Mouse (Mus musculus): ENCODE measurements around the gene C730034F03Rik.
A peak's percentile ranks its signal among the peaks of the same experiment; 100 is the strongest.

The C730034F03Rik gene

GRCm38 (mm10) chr15:89404831-89405623 lies 24.4 kb upstream of the C730034F03Rik start:
- peaks cover 28% of the 10 kb centered on the region for H3K9me3 ChIP-seq (ENCODE audit: low read length)
- no peak for TF ChIP-seq CTCF (conservative IDR thresholded peaks at IDR 0.05; ENCODE audit: low read length)
- no peak for TF ChIP-seq NANOG (IDR thresholded peaks at IDR 0.05; ENCODE audit: borderline replicate concordance, low read length)
- no peak for TF ChIP-seq POU5F1 (IDR thresholded peaks at IDR 0.05; ENCODE audit: borderline replicate concordance, low read length)
- no peak overlapping the region for H3K4me3 ChIP-seq (replicated peaks; ENCODE audit: low read length)
- peaks cover 18% of the 10 kb centered on the region for H3K27me3 ChIP-seq (ENCODE audit: insufficient read depth, low read length)
- H3K4me1 ChIP-seq (replicated peaks; ENCODE audit: low read depth, low read length) = peaks cover 29% of the 10 kb centered on the region
- H3K36me3 ChIP-seq (ENCODE audit: insufficient read depth, low read length) = no peaks in the 10 kb centered on the region

- TF ChIP-seq POU5F1 (IDR thresholded peaks at IDR 0.05; ENCODE audit: borderline replicate concordance, low read length) (no peak), NANOG (IDR thresholded peaks at IDR 0.05; ENCODE audit: borderline replicate concordance, low read length) (no peak), CTCF (conservative IDR thresholded peaks at IDR 0.05; ENCODE audit: low read length) (no peak)
- peaks cover 24% of the 10 kb centered on the region for H3K27me3 ChIP-seq (ENCODE audit: insufficient read depth, low read length)
- H3K9me3 ChIP-seq (ENCODE audit: low read length) = peaks cover 28% of the 10 kb centered on the region
Measured at GRCm38 (mm10) chr15:89406691-89407090, 22.7 kb upstream of the C730034F03Rik start.

DNA sequence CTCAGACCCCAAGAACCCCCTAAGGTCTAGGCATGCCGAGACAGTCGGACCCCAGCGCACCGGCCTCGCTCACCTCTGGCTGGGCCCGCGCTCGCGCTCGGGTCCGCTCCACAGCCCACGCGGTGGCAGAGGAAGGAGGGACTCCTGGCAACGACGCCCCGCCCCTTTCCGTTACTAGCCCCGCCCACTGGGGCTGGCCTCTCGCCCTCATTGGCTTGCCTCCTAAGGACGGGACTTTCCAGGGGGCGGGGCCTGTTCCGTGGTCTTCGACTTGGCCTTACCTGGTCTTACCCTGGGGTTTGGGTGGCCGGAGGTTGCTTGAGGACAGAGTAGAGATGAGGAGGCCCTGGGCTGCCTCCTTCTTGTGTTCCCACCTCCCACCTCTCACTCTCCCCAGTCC lies 19.3 kb upstream of the C730034F03Rik start, which contains the start of gene Syce3:
Gene Syce3, minus strand, starts transcription at position 386 of the 400 bp plus-strand sequence.
- H3K36me3 ChIP-seq (ENCODE audit: insufficient read depth, low read length) = no peaks in the 10 kb centered on the region
- H3K4me3 ChIP-seq (replicated peaks; ENCODE audit: low read length) = peak within 1 kb of the TSS; percentile 29; the same call in 1 of the 2 replicates
- H3K9me3 ChIP-seq (ENCODE audit: low read length) = peaks cover 28% of the 10 kb centered on the region
- H3K4me1 ChIP-seq (replicated peaks; ENCODE audit: low read depth, low read length) = peaks cover 16% of the 10 kb centered on the region
- peaks cover 24% of the 10 kb centered on the region for H3K27me3 ChIP-seq (ENCODE audit: insufficient read depth, low read length)
- no peak for TF ChIP-seq POU5F1 (IDR thresholded peaks at IDR 0.05; ENCODE audit: borderline replicate concordance, low read length)
- no peak for TF ChIP-seq CTCF (conservative IDR thresholded peaks at IDR 0.05; ENCODE audit: low read length)
- no peak for TF ChIP-seq NANOG (IDR thresholded peaks at IDR 0.05; ENCODE audit: borderline replicate concordance, low read length)

More at GRCm38 (mm10) chr15:89406691-89407090, 22.7 kb upstream of the C730034F03Rik start:
- H3K4me3 ChIP-seq (replicated peaks; ENCODE audit: low read length) = no peak overlapping the region
- H3K4me1 ChIP-seq (replicated peaks; ENCODE audit: low read depth, low read length) = peaks cover 20% of the 10 kb centered on the region
- no peaks in the 10 kb centered on the region for H3K36me3 ChIP-seq (ENCODE audit: insufficient read depth, low read length)

GRCm38 (mm10) chr15:89415282-89415681 lies 14.1 kb upstream of the C730034F03Rik start:
- Histone ChIP-seq H3K4me1 (replicated peaks; ENCODE audit: low read depth, low read length) (peaks cover 32% of the 10 kb centered on the region), H3K36me3 (ENCODE audit: insufficient read depth, low read length) (no peaks in the 10 kb centered on the region), H3K9me3 (ENCODE audit: low read length) (no peaks in the 10 kb centered on the region), H3K4me3 (replicated peaks; ENCODE audit: low read length) (no peak overlapping the region), H3K27me3 (ENCODE audit: insufficient read depth, low read length) (peaks cover 10% of the 10 kb centered on the region)
- TF ChIP-seq NANOG (IDR thresholded peaks at IDR 0.05; ENCODE audit: borderline replicate concordance, low read length) (no peak), CTCF (conservative IDR thresholded peaks at IDR 0.05; ENCODE audit: low read length) (no peak), POU5F1 (IDR thresholded peaks at IDR 0.05; ENCODE audit: borderline replicate concordance, low read length) (no peak)

DNA sequence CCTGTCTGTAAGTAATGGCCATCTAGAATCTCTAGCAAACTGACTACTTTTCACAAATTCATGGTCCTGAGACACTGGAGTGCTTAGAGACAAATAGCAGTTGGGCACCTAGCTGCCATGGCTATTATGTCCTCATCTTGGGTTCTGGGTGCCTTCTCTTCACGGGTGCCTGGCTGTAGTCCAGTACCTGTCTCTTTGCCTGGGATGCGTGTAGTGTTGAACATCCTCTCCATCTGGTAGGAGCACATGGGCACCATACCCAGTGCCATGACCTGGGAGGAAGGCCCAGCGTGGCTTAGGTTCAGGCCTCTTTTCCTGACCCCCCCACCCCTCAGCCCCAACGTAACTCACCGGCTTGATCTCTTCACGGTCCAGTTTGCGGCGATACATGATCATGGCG lies 7.5 kb upstream of the C730034F03Rik start:
- Histone ChIP-seq H3K36me3 (ENCODE audit: insufficient read depth, low read length) (peaks cover 9% of the 10 kb centered on the region), H3K4me3 (replicated peaks; ENCODE audit: low read length) (no peak overlapping the region), H3K4me1 (replicated peaks; ENCODE audit: low read depth, low read length) (peaks cover 45% of the 10 kb centered on the region), H3K27me3 (ENCODE audit: insufficient read depth, low read length) (peaks cover 19% of the 10 kb centered on the region), H3K9me3 (ENCODE audit: low read length) (no peaks in the 10 kb centered on the region)
- no peak for TF ChIP-seq NANOG (IDR thresholded peaks at IDR 0.05; ENCODE audit: borderline replicate concordance, low read length)
- TF ChIP-seq CTCF (conservative IDR thresholded peaks at IDR 0.05; ENCODE audit: low read length) = no peak
- TF ChIP-seq POU5F1 (IDR thresholded peaks at IDR 0.05; ENCODE audit: borderline replicate concordance, low read length) = no peak

DNA sequence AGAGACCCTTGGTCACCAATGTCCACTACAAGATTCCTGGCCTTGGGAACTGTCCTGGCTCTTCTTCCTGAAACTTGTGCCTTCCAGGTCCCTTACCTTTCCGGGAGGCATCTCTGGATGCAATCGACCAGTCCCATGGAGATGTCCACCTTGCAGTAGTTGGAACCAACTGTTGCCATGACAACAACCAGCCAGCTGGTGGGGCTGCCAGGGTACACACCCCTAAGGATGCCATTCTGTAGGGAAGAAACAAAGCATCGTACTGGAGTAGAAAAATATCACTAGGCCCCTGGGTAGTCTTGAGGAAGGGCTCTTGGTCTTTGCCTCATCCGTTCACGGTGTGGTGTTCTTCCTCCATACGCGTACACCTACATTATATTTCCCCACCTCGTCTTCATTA lies 4.8 kb upstream of the C730034F03Rik start:
- Histone ChIP-seq H3K27me3 (ENCODE audit: insufficient read depth, low read length) (peaks cover 18% of the 10 kb centered on the region; the same call in 1 of the 2 replicates), H3K36me3 (ENCODE audit: insufficient read depth, low read length) (peaks cover 22% of the 10 kb centered on the region), H3K4me3 (replicated peaks; ENCODE audit: low read length) (peak overlapping the region; percentile 37; the same call in 1 of the 2 replicates), H3K4me1 (replicated peaks; ENCODE audit: low read depth, low read length) (peaks cover 44% of the 10 kb centered on the region), H3K9me3 (ENCODE audit: low read length) (no peaks in the 10 kb centered on the region)
- TF ChIP-seq POU5F1 (IDR thresholded peaks at IDR 0.05; ENCODE audit: borderline replicate concordance, low read length) (no peak), NANOG (IDR thresholded peaks at IDR 0.05; ENCODE audit: borderline replicate concordance, low read length) (no peak), CTCF (conservative IDR thresholded peaks at IDR 0.05; ENCODE audit: low read length) (no peak)

GRCm38 (mm10) chr15:89425711-89426121 lies 3.7 kb upstream of the C730034F03Rik start, which contains the start of gene Cpt1b:
Gene Cpt1b (minus strand): TSS chr15:89425863.
- Histone ChIP-seq H3K27me3 (ENCODE audit: insufficient read depth, low read length) (peaks cover 18% of the 10 kb centered on the region; the same call in 1 of the 2 replicates), H3K4me1 (replicated peaks; ENCODE audit: low read depth, low read length) (peaks cover 47% of the 10 kb centered on the region), H3K4me3 (replicated peaks; ENCODE audit: low read length) (peak within 1 kb of the TSS; percentile 69), H3K36me3 (ENCODE audit: insufficient read depth, low read length) (peaks cover 22% of the 10 kb centered on the region), H3K9me3 (ENCODE audit: low read length) (no peaks in the 10 kb centered on the region)
- TF ChIP-seq POU5F1 (IDR thresholded peaks at IDR 0.05; ENCODE audit: borderline replicate concordance, low read length) (no peak), CTCF (conservative IDR thresholded peaks at IDR 0.05; ENCODE audit: low read length) (no peak), NANOG (IDR thresholded peaks at IDR 0.05; ENCODE audit: borderline replicate concordance, low read length) (no peak)

DNA sequence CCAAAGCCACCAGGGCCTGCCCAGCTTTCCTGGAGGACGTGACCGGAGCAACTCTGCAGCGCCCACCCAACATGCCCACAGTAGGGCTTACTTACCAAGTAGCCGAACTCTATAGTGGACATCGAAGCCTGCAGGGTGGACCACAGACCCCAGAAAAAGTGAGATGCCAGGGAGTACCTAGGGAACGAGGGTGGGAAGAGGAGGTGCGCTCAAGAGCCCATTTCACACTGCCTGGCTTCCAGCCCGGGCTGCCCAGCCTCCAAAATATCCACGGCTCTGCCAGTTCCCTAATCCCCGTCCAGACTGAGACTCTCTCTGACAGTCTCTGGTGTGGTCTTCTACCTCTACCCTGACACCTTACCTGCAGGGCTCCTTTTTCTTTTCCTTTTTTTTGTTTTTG lies 2.7 kb upstream of the C730034F03Rik start:
- H3K4me3 ChIP-seq (replicated peaks; ENCODE audit: low read length) = peak overlapping the region; percentile 17; the same call in 1 of the 2 replicates
- H3K9me3 ChIP-seq (ENCODE audit: low read length) = no peaks in the 10 kb centered on the region
- H3K4me1 ChIP-seq (replicated peaks; ENCODE audit: low read depth, low read length) = peaks cover 52% of the 10 kb centered on the region
- TF ChIP-seq POU5F1 (IDR thresholded peaks at IDR 0.05; ENCODE audit: borderline replicate concordance, low read length) = no peak
- TF ChIP-seq CTCF (conservative IDR thresholded peaks at IDR 0.05; ENCODE audit: low read length) = no peak
- no peak for TF ChIP-seq NANOG (IDR thresholded peaks at IDR 0.05; ENCODE audit: borderline replicate concordance, low read length)
- peaks cover 22% of the 10 kb centered on the region for H3K36me3 ChIP-seq (ENCODE audit: insufficient read depth, low read length)
- H3K27me3 ChIP-seq (ENCODE audit: insufficient read depth, low read length) = peaks cover 18% of the 10 kb centered on the region; the same call in 1 of the 2 replicates

Measured in E14TG2a.4 (cell line).